Comparison of ENCODE assay signal across 8 mouse cellular contexts in genomic region chr5:110449294-110449693, GRCm38 (mm10). TPM values are rescaled to one million over a fixed set of nuclear protein-coding genes. Genes with fewer than 3 reads are reported as not detected.
A peak's percentile ranks its signal among the peaks of the same experiment; 100 is the strongest.
DNase-seq lines count a peak whose midpoint lies in the region; ATAC-seq lines count a peak whose summit lies in the region.

No protein-coding gene starts in this region.

- H3K9me3 ChIP-seq in liver, embryonic 11.5 days (ENCODE audit: control insufficient read depth, low read length): no peaks in the 10 kb centered on the region
- H3K9me3 ChIP-seq in forebrain, embryonic 12.5 days: no peaks in the 10 kb centered on the region
- no peaks in the 10 kb centered on the region for H3K9me3 ChIP-seq in midbrain, embryonic 16.5 days (replicated peaks; ENCODE audit: control insufficient read depth, low read length, poor library complexity, severe bottlenecking)

- ATAC-seq in liver, embryonic 11.5 days (replicated peaks; ENCODE audit: low FRiP score): no peak
- ATAC-seq in forebrain, embryonic 12.5 days (ENCODE audit: low FRiP score): no peak
- ATAC-seq in midbrain, embryonic 16.5 days: no peak

- H3K9ac ChIP-seq in liver, embryonic 11.5 days (ENCODE audit: low read depth, low read length): peak overlapping the region; percentile 57; the same call in 1 of the 2 replicates
- H3K9ac ChIP-seq in forebrain, embryonic 12.5 days: no peak overlapping the region
- no peak overlapping the region for H3K9ac ChIP-seq in midbrain, embryonic 16.5 days (ENCODE audit: low read depth, low read length)

- peak overlapping the region; percentile 98 for H3K4me3 ChIP-seq in liver, embryonic 11.5 days (ENCODE audit: low read depth, low read length)
- peak overlapping the region; percentile 93 for H3K4me3 ChIP-seq in forebrain, embryonic 12.5 days (replicated peaks)
- no peak overlapping the region for H3K4me3 ChIP-seq in midbrain, embryonic 16.5 days (ENCODE audit: low read depth, low read length)

- peak overlapping the region; percentile 96 for H3K4me2 ChIP-seq in liver, embryonic 11.5 days
- peak overlapping the region; percentile 100 for H3K4me2 ChIP-seq in forebrain, embryonic 12.5 days
- peak overlapping the region; percentile 99 for H3K4me2 ChIP-seq in midbrain, embryonic 16.5 days (ENCODE audit: low read length)

- H3K27ac ChIP-seq in liver, embryonic 11.5 days (ENCODE audit: low read depth, low read length): no peak overlapping the region
- 0 out of 2 replicates have a peak overlapping the region, but pooled peaks have one; percentile 13 for H3K27ac ChIP-seq in forebrain, embryonic 12.5 days
- no peak overlapping the region; the same call in 1 of the 2 replicates for H3K27ac ChIP-seq in midbrain, embryonic 16.5 days (ENCODE audit: low read length)

- H3K36me3 ChIP-seq in liver, embryonic 11.5 days (ENCODE audit: control insufficient read depth, insufficient read depth, low read length): no peaks in the 10 kb centered on the region
- H3K36me3 ChIP-seq in forebrain, embryonic 12.5 days (replicated peaks): no peaks in the 10 kb centered on the region
- H3K36me3 ChIP-seq in midbrain, embryonic 16.5 days (ENCODE audit: control insufficient read depth, insufficient read depth, low read length): no peaks in the 10 kb centered on the region

- DNase-seq in liver, embryonic 11.5 days (ENCODE audit: low spot score): no peak
- DNase-seq in liver: no peak
- DNase-seq in kidney, postnatal 14 days: peak; percentile 18
- no peak for DNase-seq in ovary, postnatal 14 days (ENCODE audit: low spot score)
- no peak for DNase-seq in gastrocnemius, postnatal 10 days
- DNase-seq in left cerebral cortex, adult 18-20 months (ENCODE audit: low spot score in 2 of 2): no peak

- no peaks in the 10 kb centered on the region for H3K27me3 ChIP-seq in liver, embryonic 11.5 days (replicated peaks; ENCODE audit: control insufficient read depth, insufficient read depth, low read length)
- peaks cover 18% of the 10 kb centered on the region for H3K27me3 ChIP-seq in forebrain, embryonic 12.5 days
- H3K27me3 ChIP-seq in midbrain, embryonic 16.5 days (ENCODE audit: control insufficient read depth, insufficient read depth, low read depth, low read length): no peaks in the 10 kb centered on the region

- H3K4me1 ChIP-seq in liver, embryonic 11.5 days (replicated peaks; ENCODE audit: control insufficient read depth, insufficient read depth, low read length): peaks cover 13% of the 10 kb centered on the region
- H3K4me1 ChIP-seq in forebrain, embryonic 12.5 days: peaks cover 25% of the 10 kb centered on the region
- H3K4me1 ChIP-seq in midbrain, embryonic 16.5 days (ENCODE audit: control insufficient read depth, insufficient read depth, low read length): peaks cover 24% of the 10 kb centered on the region

- 49% methylated on average over 6 of the region's 6 CpGs for WGBS in liver, embryonic 11.5 days
- 61% methylated on average over 6 of the region's 6 CpGs for WGBS in forebrain, embryonic 12.5 days
- WGBS in midbrain, embryonic 16.5 days: 54% methylated on average over 6 of the region's 6 CpGs

RNA-seq across cellular contexts. Expression of gene Fbrsl1, which starts 1.0 kb away (rescaled TPM):
- polyA plus RNA-seq in liver, embryonic 11.5 days (2014; fragmentation: Nextera tagmentation; extraction: Ambion mirVana): 12.9 and 13.8 TPM in 2 replicates
- 39.5 and 39.8 TPM in 2 replicates for polyA plus RNA-seq in forebrain, embryonic 12.5 days (2016; fragmentation: Nextera tagmentation; extraction: Ambion mirVana)
- 12.3 and 16.3 TPM in 2 replicates for polyA plus RNA-seq in midbrain, embryonic 16.5 days (2015; fragmentation: Nextera tagmentation; extraction: Ambion mirVana)
- total RNA-seq in gastrocnemius, postnatal 10 days (2021): 10 to 100 TPM; 33.5 to 37.7 TPM
- total RNA-seq in left cerebral cortex, adult 18-20 months (2021): 10 to 100 TPM; 73.8 to 80.7 TPM
